Mouse (Mus musculus) induced T-regulatory cell, adult 2 months (primary cell): ENCODE results near the gene Ube2g1.
"Not testable (repeated sequence)": the region's sequence is repeated elsewhere in the genome, so short reads cannot be mapped to it uniquely, and the experiment has no call there.

Experiments used
- DNase-seq: peaks from one replicate; pipeline ENCODE4 v3.0.0-alpha.2; 2012; ENCODE audit warnings: low read depth

Gene Ube2g1

GRCm38 (mm10) chr11:72692353-72692752, 85.3 kb downstream of the Ube2g1 start:
- no peak for DNase-seq

- no peak for DNase-seq
Measured at GRCm38 (mm10) chr11:72695025-72695424, 87.9 kb downstream of the Ube2g1 start.

GRCm38 (mm10) chr11:72696368-72696971, 89.4 kb downstream of the Ube2g1 start:
- no peak for DNase-seq

- no peak for DNase-seq
Measured at GRCm38 (mm10) chr11:72697323-72697722, 90.2 kb downstream of the Ube2g1 start.

- not testable (repeated sequence) for DNase-seq
Measured at GRCm38 (mm10) chr11:72705111-72705510, 98.0 kb downstream of the Ube2g1 start.

- no peak for DNase-seq
Measured at GRCm38 (mm10) chr11:72712721-72713120, 105.6 kb downstream of the Ube2g1 start.

GRCm38 (mm10) chr11:72718161-72718560, 111.1 kb downstream of the Ube2g1 start:
- DNase-seq = peak; percentile 18

GRCm38 (mm10) chr11:72723165-72723564, 116.1 kb downstream of the Ube2g1 start:
- no peak for DNase-seq

- DNase-seq = peak; percentile 38
Measured at GRCm38 (mm10) chr11:72723871-72724270, 116.8 kb downstream of the Ube2g1 start.

- DNase-seq = peak; percentile 39
Measured at GRCm38 (mm10) chr11:72726023-72726422, 118.9 kb downstream of the Ube2g1 start.

GRCm38 (mm10) chr11:72733736-72734135, 126.7 kb downstream of the Ube2g1 start:
- DNase-seq = no peak

GRCm38 (mm10) chr11:72734840-72735518, 127.9 kb downstream of the Ube2g1 start:
- DNase-seq = no peak

- no peak for DNase-seq
Measured at GRCm38 (mm10) chr11:72735519-72735860, 128.4 kb downstream of the Ube2g1 start.
